Mouse (Mus musculus) liver, adult 10 weeks (tissue): ENCODE results near the gene Cmtm4. TPM values are rescaled to one million over a fixed set of nuclear protein-coding genes. Genes with fewer than 3 reads are reported as not detected.

Source experiments
- polyA plus RNA-seq: library from polyadenylated mRNA; stranded (reverse); fragments of 350-450 nt; fragmentation: Illumina TruSeq; extraction: RNeasy Lipid Tissue Mini Kit (QIAGEN cat#74804); gene quantifications from one replicate; pipeline ENCODE4 v1.2.3, GENCODE M21; 2014; ENCODE audit warnings: low read depth, low replicate concordance

The Cmtm4 gene
- 16.3 TPM for polyA plus RNA-seq

DNA sequence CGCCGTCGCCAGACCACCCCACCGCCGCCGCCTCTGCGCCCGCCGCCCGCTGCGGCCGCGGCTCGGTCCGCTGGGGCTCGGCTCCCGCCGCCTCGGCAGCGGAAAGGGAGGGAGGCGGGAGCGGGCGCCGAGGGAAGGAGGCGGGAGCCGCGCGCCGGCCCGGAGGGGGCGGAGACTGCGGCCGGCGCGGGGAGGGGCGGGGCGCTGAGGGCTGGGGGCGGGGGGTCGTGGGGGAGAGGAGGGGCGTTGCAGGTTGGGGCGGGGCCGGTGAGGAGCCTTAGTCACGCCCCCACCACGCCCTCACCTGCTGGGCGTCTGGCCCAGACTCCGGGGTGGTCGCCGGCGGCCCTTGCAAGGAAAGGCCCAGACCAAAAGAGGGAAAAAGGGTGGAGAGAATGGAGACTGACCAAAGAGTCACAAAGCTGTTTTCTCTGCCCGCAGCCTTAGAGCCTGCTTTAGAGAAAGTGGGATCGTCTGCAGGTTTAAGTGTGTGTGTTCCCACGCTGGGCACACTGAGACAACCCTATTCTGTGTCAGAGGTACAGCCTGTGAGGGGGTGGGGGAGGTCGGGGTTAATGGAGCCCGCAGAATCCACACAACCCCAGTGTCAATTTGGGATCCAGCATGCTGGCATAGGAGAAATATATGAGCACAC is at the start of gene Cmtm4:
Gene Cmtm4 (minus strand): TSS at position 105 of the 655 bp plus-strand sequence.

DNA sequence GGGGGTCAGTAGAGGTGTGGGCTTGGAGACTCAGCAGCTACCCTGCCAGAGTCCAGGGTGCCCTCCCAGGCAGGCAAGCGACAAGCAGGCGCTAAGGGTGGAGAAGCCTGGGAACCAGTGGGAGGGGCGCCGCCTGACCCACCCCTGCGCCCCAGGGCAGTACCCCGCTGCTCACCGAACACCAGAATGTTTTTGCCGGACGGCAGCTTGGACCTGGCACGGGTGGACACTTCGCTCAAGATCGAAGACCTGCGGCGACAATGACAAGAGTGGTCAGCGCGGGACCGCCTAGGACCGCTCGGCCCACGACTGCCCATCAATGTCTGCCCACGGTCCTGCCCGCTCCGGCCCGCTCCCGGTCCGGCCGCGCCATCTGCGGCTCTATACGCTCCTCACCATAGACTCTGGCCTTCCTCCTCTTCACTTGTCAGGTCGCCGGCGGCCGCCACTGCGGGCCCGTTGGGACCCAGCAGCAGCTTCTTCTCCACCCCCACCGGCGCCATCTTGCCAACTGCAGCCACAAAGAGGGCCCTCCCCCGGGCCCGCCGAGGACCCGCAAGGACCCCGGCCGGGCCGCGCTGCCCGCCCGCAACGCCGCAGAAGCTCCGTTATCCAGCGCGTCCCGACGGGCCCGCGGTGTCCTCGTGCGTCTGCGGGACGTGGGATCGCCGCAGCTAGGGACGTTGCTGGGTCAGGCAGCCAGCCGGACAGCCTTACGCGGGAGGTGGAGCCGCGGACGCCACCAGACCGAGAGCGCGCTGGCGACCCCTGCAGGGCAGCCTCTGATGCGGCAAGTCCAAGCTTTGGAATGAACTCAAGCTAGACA is 46.9 kb upstream of the Cmtm4 start, which contains the start of gene Dync1li2:
Gene Dync1li2 (minus strand): TSS at position 749 of the 826 bp plus-strand sequence.

DNA sequence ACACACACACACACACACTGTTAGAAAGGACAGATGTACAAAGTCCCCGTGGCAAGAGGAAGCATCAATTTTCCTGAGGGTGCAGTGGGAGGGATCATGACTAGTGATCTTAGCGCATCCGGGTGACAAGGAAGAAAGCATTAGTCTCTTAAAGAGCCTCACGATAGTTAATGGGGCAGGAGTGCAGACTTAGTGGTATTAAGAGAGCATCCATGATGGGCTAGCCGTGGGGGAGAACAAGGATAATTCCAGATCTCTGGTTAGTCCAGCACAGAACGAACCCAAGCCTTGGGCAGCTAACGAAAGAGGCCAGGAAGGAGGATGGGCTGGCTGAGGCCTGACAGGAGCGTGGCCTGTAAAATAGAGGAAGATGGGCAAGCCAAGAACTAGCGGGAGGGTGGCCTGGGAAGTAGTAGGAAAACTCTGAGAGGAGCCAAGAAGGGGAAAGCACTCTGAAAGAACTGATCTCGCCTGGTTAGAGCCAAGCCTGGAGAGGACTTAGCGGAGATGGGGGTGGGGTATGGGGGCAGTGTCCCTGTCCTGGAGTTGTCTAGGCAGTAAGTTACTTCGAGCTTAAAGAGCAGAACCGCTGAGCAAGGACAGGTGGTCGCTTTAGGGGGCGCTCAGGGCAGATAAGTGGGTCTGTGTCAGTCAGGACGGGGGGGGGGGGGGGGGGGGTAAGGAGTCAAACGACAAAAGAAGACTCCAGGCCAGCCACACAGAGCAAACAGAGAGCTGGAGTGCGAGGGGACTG is 56.2 kb downstream of the Cmtm4 start, which contains the start of gene Cmtm3:
Gene Cmtm3 (plus strand): TSS at position 182 of the 754 bp plus-strand sequence.

DNA sequence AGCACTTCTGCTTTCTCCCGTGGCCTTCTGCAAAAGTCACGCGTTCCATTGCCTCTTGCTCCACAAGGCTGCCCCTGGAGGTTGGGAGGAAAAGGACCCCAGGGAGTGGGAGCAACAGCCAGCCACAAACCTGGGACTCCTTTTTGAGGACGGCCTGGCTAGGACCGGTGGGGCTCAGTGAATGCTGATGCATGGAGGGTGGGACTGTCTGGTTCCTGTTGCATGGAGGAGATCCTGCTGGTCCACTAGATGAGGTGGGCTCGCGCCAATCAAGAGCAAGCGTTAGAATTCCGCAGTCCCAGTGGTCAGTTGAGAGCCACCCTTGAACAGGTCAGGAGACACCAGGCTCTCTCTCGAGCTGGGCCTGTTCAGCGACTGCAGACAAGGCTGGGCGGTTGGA is 73.7 kb downstream of the Cmtm4 start, which contains the start of gene Cmtm2b:
Gene Cmtm2b (plus strand): TSS at position 301 of the 400 bp plus-strand sequence.

DNA sequence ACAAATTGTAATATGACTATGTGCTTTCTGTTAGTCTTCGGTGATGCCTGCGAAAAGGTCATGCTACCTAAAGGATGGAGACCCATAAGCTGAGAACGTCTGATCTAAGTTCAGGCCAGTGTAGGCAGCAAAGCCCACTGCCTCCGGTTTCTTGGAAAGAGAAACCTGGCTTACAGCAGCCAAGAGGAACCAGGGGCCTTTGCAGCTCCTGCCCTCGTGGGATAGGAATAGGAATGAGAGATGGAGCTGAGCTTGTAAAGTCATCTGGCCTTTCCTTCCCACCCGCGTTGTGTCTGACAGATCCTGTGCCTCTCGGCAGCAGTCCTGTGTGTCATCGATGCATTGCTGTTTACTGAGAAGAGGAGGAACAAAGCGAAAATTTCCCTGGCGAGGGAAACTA is 74.3 kb downstream of the Cmtm4 start, which contains the start of gene Gm11020:
Gene Gm11020 (plus strand): TSS at position 301 of the 400 bp plus-strand sequence.

DNA sequence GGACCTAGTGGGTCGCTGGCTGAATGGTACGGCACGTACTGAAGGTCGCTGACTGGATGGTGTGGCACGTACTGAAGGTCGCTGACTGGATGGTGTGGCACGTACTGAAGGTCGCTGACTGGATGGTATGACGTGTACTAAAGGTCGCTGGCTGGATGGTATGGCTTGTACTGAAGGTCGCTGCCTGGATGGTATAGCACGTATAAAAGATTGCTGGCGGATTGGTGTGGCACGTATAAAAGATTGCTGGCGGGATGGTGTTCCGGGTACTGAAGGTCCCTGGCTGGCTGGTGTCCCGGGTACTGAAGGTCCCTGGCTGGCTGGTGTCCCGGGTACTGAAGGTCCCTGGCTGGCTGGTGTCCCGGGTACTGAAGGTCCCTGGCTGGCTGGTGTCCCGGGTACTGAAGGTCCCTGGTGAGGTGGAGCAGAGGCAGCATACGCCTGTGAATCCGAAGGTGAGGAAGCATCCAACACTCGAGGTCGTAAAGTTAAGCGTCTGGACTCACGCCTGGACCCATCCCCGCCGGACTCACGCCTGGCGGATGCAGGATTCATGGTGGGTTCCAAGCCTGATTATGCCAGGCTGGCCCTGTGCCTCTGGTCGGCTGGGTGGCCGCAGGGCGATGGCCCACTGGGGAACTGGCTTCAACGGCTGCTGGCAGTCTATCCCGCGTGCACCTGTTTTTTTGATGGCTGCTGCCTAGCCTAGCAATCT is 86.0 kb downstream of the Cmtm4 start, which contains the start of the genes Gm45711 and Cmtm1:
Gene Gm45711 (minus strand): TSS at position 641 of the 715 bp plus-strand sequence.
Gene Cmtm1 (minus strand): TSS at position 705 of the 715 bp plus-strand sequence.

Other genes starting within 250 kb of the Cmtm4 start
- not detected for gene Bean1, start 225.4 kb downstream of the Cmtm4 start, polyA plus RNA-seq
- gene Tk2, start 147.2 kb downstream of the Cmtm4 start, polyA plus RNA-seq = 12.0 TPM
- gene Cklf, start 144.9 kb downstream of the Cmtm4 start, polyA plus RNA-seq = 4.8 TPM
- 0.37 TPM for gene Cmtm2a, start 102.6 kb downstream of the Cmtm4 start, polyA plus RNA-seq
- not detected for gene Gm45711, start 85.7 kb downstream of the Cmtm4 start, polyA plus RNA-seq
- gene Cmtm1, start 85.7 kb downstream of the Cmtm4 start, polyA plus RNA-seq = not detected
- gene Gm11020, start 74.2 kb downstream of the Cmtm4 start, polyA plus RNA-seq = not detected
- gene Cmtm2b, start 73.6 kb downstream of the Cmtm4 start, polyA plus RNA-seq = not detected
- 5.1 TPM for gene Cmtm3, start 56.4 kb downstream of the Cmtm4 start, polyA plus RNA-seq
- 17.5 TPM for gene Dync1li2, start 47.2 kb upstream of the Cmtm4 start, polyA plus RNA-seq
- not detected for gene Terb1, start 114.1 kb upstream of the Cmtm4 start, polyA plus RNA-seq
- 122 TPM for gene Nae1, start 138.8 kb upstream of the Cmtm4 start, polyA plus RNA-seq
- 0.69 TPM for gene Car7, start 138.9 kb upstream of the Cmtm4 start, polyA plus RNA-seq
- 22.7 TPM for gene Pdp2, start 195.6 kb upstream of the Cmtm4 start, polyA plus RNA-seq
- not detected for gene Cdh16, start 228.6 kb upstream of the Cmtm4 start, polyA plus RNA-seq
- not detected for gene Rrad, start 235.5 kb upstream of the Cmtm4 start, polyA plus RNA-seq
- 1.8 TPM for gene Ciao2b, start 246.2 kb upstream of the Cmtm4 start, polyA plus RNA-seq